Mouse (Mus musculus) right cerebral cortex, postnatal 4 days (tissue): ENCODE data around the gene 4932438H23Rik.

Experiments used
- DNase-seq: peaks from one replicate; pipeline ENCODE4 v3.0.0-alpha.2; 2022

Gene 4932438H23Rik

GRCm38 (mm10) chr16:91095022-91095421 lies at the start of gene 4932438H23Rik:
TSS of gene 4932438H23Rik (minus strand) at chr16:91095122.
- no peak for DNase-seq

GRCm38 (mm10) chr16:91140991-91141630 lies 46.2 kb upstream of the 4932438H23Rik start:
- no peak for DNase-seq

GRCm38 (mm10) chr16:91140457-91140856 lies 45.5 kb upstream of the 4932438H23Rik start:
- no peak for DNase-seq

- DNase-seq, result no peak
These were observed 45.1 kb upstream of the 4932438H23Rik start for GRCm38 (mm10) chr16:91140056-91140455.

- peak; percentile 9 for DNase-seq
These were observed 44.6 kb upstream of the 4932438H23Rik start for GRCm38 (mm10) chr16:91139481-91139880.

- DNase-seq, result no peak
These were observed 43.8 kb upstream of the 4932438H23Rik start for GRCm38 (mm10) chr16:91138736-91139135.

- DNase-seq, result no peak
These were observed 43.2 kb upstream of the 4932438H23Rik start for GRCm38 (mm10) chr16:91138151-91138550.

- no peak for DNase-seq
These were observed 41.7 kb upstream of the 4932438H23Rik start for GRCm38 (mm10) chr16:91136607-91137006.

GRCm38 (mm10) chr16:91129916-91130315 lies 35.0 kb upstream of the 4932438H23Rik start:
- no peak for DNase-seq

- no peak for DNase-seq
These were observed 33.5 kb upstream of the 4932438H23Rik start for GRCm38 (mm10) chr16:91128431-91128830.

- DNase-seq, result no peak
These were observed 32.0 kb upstream of the 4932438H23Rik start for GRCm38 (mm10) chr16:91126734-91127524.

GRCm38 (mm10) chr16:91124256-91124655 lies 29.3 kb upstream of the 4932438H23Rik start:
- DNase-seq, result no peak

GRCm38 (mm10) chr16:91123821-91124220 lies 28.9 kb upstream of the 4932438H23Rik start:
- no peak for DNase-seq

GRCm38 (mm10) chr16:91119879-91120278 lies 25.0 kb upstream of the 4932438H23Rik start:
- DNase-seq, result no peak

GRCm38 (mm10) chr16:91116696-91117095 lies 21.8 kb upstream of the 4932438H23Rik start:
- no peak for DNase-seq

- no peak for DNase-seq
These were observed 21.1 kb upstream of the 4932438H23Rik start for GRCm38 (mm10) chr16:91116006-91116405.

GRCm38 (mm10) chr16:91110999-91111535 lies 16.1 kb upstream of the 4932438H23Rik start:
- no peak for DNase-seq

GRCm38 (mm10) chr16:91107608-91108007 lies 12.7 kb upstream of the 4932438H23Rik start:
- DNase-seq, result no peak

GRCm38 (mm10) chr16:91105481-91106051 lies 10.6 kb upstream of the 4932438H23Rik start:
- DNase-seq, result no peak

- DNase-seq, result no peak
These were observed 10.0 kb upstream of the 4932438H23Rik start for GRCm38 (mm10) chr16:91104821-91105480.

GRCm38 (mm10) chr16:91103386-91103785 lies 8.5 kb upstream of the 4932438H23Rik start:
- no peak for DNase-seq

GRCm38 (mm10) chr16:91100484-91100883 lies 5.6 kb upstream of the 4932438H23Rik start:
- no peak for DNase-seq
